Mouse (Mus musculus): ENCODE measurements around the gene Tesk1.

DNA sequence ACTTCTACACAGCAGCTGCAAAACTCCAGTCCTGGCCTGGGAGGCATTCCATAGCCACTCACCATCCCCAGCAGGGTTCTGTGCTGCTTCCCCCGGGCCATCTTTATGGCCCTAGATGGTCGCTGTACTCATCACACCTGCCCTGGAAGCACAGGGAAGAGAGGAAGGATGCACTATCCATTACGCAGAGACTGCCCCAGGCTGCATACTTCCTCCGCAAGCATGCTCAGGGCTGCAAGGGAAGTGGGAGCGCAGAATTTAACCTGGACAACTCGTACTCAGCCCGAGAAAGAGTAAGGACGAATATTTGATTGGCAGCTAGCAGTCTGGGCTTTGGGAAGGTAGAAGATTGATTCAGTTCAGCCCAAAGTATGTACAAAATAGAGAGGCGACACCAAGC is 45.9 kb upstream of the Tesk1 start:
- TF ChIP-seq POLR2A (IDR thresholded peaks at IDR 0.05; ENCODE audit: borderline replicate concordance, insufficient read depth, low read length): no peak
- TF ChIP-seq CTCF (IDR thresholded peaks at IDR 0.05; ENCODE audit: borderline replicate concordance, insufficient read depth, low read depth, low read length): no peak
